Mouse (Mus musculus) midbrain, embryonic 15.5 days (tissue): ENCODE measurements around the gene Rpgrip1. TPM values are rescaled to one million over a fixed set of nuclear protein-coding genes. Genes with fewer than 3 reads are reported as not detected.
A peak's percentile ranks its signal among the peaks of the same experiment; 100 is the strongest.

Experiments used
- ATAC-seq: fragments of 200-750 bp; cut with Nextera tagmentation; replicated peaks from 2 replicates; pipeline ENCODE4 v1.8.0; 2017; ENCODE audit warnings: moderate TSS enrichment
- H3K27ac ChIP-seq: fragments of 300-500 bp; sonication (generic); 2 replicates; pipeline ENCODE4 v1.5.1; 2015; ENCODE audit warnings: mild to moderate bottlenecking, inconsistent platforms
- H3K27me3 ChIP-seq: fragments of 300-500 bp; sonication (generic); replicated peaks from 2 replicates; pipeline ENCODE4 v1.6.1; 2015; ENCODE audit warnings: inconsistent platforms
- H3K36me3 ChIP-seq: fragments of 300-500 bp; sonication (generic); replicated peaks from 2 replicates; pipeline ENCODE4 v1.6.1; 2015; ENCODE audit warnings: inconsistent platforms
- H3K4me1 ChIP-seq: fragments of 300-500 bp; sonication (generic); 2 replicates; pipeline ENCODE4 v1.6.1; 2015; ENCODE audit warnings: inconsistent platforms
- H3K4me2 ChIP-seq: fragments of 300-500 bp; sonication (generic); 2 replicates; pipeline ENCODE4 v1.6.1; 2015; ENCODE audit warnings: inconsistent platforms, mild to moderate bottlenecking, moderate library complexity
- H3K4me3 ChIP-seq: fragments of 300-500 bp; sonication (generic); 2 replicates; pipeline ENCODE4 v1.5.1; 2015; ENCODE audit warnings: mild to moderate bottlenecking, inconsistent platforms
- H3K9ac ChIP-seq: fragments of 300-500 bp; sonication (generic); 2 replicates; pipeline ENCODE4 v1.6.1; 2015; ENCODE audit warnings: mild to moderate bottlenecking, inconsistent platforms
- H3K9me3 ChIP-seq: fragments of 300-500 bp; sonication (generic); 2 replicates; pipeline ENCODE4 v1.6.1; 2016; ENCODE audit warnings: inconsistent platforms
- WGBS: fragments of 180-500 bp; shearing (Covaris S2); methylation state at CpG from one replicate; pipeline ENCODE4 v1.1.7; 2015; ENCODE audit warnings: mixed read lengths; 5-methylcytosine and 5-hydroxymethylcytosine counted together
- polyA plus RNA-seq: library from polyadenylated mRNA; unstranded; fragments of >200 nt; fragmentation: Nextera tagmentation; extraction: Ambion mirVana; gene quantifications from 2 replicates; pipeline ENCODE4 v1.2.1, GENCODE M21; 2015

The Rpgrip1 gene
- polyA plus RNA-seq, 1 experiment from 2014 or later, result 51.3 TPM

GRCm38 (mm10) chr14:52103474-52103855 lies 7.0 kb upstream of the Rpgrip1 start:
- peak overlapping the region; percentile 71 for H3K4me2 ChIP-seq
- H3K27ac ChIP-seq, result peak overlapping the region; percentile 96
- H3K4me3 ChIP-seq, result peak overlapping the region; percentile 81
- H3K27me3 ChIP-seq, result no peaks in the 10 kb centered on the region
- H3K9me3 ChIP-seq, result no peaks in the 10 kb centered on the region
- peak overlapping the region; percentile 92 for H3K9ac ChIP-seq
- peaks cover 42% of the 10 kb centered on the region for H3K4me1 ChIP-seq
- WGBS, result 0% methylated on average over 30 of the region's 30 CpGs
- ATAC-seq, result peak; percentile 60; the same call in 1 of the 2 replicates
- H3K36me3 ChIP-seq, result no peaks in the 10 kb centered on the region

DNA sequence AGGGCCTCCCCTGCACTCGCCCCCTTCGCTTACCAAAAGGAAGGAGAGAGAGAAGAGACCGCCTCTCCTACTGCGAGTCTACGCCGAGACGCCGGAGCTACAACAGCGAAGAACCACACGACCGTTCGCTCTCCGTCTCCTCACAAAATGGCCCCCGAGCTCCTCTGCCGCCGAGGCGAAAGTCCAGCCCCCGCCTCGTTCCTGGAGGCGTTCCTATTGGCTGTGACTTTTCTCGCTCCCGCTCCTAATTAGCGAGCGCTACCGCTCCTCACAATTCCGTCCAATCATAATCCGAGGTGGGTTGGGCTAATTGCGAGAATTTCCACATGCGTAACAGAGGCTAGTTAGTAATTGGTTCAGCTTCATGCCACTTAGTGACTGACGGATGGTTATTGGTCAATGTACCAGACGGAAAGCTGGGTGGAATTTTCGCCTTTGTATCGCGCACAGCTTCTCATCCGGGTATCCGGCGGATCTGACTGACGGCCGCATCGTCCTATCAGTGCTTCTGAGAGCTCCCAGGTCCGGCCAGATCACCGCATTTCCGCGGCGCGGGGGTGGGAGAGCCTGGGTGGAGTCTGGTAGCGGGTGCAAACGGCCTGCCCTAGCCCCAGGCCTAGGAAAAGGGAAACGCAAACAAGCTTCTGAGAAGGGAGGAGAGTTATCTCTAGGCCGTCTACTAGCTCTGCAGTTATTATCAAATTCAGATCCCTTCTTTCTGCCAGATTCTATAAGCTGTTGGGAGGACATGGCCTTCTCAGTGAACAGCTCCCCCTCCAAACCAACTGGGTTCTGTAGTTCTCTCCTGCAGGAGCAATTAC lies 6.4 kb upstream of the Rpgrip1 start, which contains the start of gene Hnrnpc:
Hnrnpc (minus strand) TSS at position 173 of the 821 bp plus-strand sequence.
- Histone ChIP-seq H3K36me3 (no peaks in the 10 kb centered on the region), H3K27me3 (no peaks in the 10 kb centered on the region), H3K4me2 (peak within 1 kb of the TSS; percentile 71), H3K27ac (peak within 1 kb of the TSS; percentile 96), H3K9me3 (no peaks in the 10 kb centered on the region), H3K9ac (peak within 1 kb of the TSS; percentile 92), H3K4me3 (peak within 1 kb of the TSS; percentile 81), H3K4me1 (peaks cover 37% of the 10 kb centered on the region)
- peak; percentile 99 for ATAC-seq
- under 1% methylated on average over 50 of the region's 50 CpGs for WGBS

DNA sequence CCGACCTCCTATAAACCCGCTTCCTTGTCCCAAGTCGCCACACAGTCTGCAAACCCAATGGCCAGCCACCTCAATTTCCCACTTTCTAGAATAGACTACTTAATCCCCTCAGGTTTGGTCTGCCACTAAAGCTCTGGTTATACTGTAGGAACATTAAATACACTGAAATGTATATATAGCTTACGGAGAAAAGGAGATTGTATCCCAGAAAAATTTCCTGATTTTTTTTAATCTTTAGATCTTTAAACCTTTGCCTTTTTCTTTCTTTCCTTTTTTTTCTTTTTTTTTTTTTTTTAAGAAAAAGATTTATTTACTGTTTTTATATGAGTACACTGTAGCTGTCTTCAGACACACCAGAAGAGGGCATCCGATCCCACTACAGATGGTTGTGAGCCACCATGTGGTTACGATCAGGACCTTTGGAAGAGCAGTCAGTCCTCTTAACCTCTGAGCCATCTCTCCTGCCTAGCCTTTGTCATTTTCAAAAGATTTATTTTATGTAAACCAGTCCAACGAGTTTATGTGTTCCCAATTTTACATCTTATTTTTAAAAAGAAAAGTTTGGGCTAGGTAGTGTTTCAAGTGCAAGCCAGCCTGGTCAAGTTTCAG lies 5.7 kb upstream of the Rpgrip1 start:
- H3K27ac ChIP-seq, result peak overlapping the region; percentile 92
- peaks cover 33% of the 10 kb centered on the region for H3K4me1 ChIP-seq
- WGBS, result 38% methylated on average over 7 of the region's 7 CpGs
- no peaks in the 10 kb centered on the region for H3K36me3 ChIP-seq
- H3K27me3 ChIP-seq, result no peaks in the 10 kb centered on the region
- H3K9me3 ChIP-seq, result no peaks in the 10 kb centered on the region
- H3K9ac ChIP-seq, result peak overlapping the region; percentile 53
- peak overlapping the region; percentile 59 for H3K4me2 ChIP-seq
- ATAC-seq, result no peak
- H3K4me3 ChIP-seq, result peak overlapping the region; percentile 42

GRCm38 (mm10) chr14:52105308-52105707 lies 5.2 kb upstream of the Rpgrip1 start:
- H3K27me3 ChIP-seq, result no peaks in the 10 kb centered on the region
- H3K4me3 ChIP-seq, result no peak overlapping the region
- ATAC-seq, result no peak
- H3K9me3 ChIP-seq, result no peaks in the 10 kb centered on the region
- no peak overlapping the region for H3K4me2 ChIP-seq
- H3K36me3 ChIP-seq, result no peaks in the 10 kb centered on the region
- peaks cover 28% of the 10 kb centered on the region for H3K4me1 ChIP-seq
- H3K27ac ChIP-seq, result no peak overlapping the region
- WGBS, result 92% methylated on average over 2 of the region's 2 CpGs
- H3K9ac ChIP-seq, result no peak overlapping the region

GRCm38 (mm10) chr14:52106741-52107140 lies 3.8 kb upstream of the Rpgrip1 start:
- H3K4me1 ChIP-seq, result peaks cover 15% of the 10 kb centered on the region
- no peaks in the 10 kb centered on the region for H3K9me3 ChIP-seq
- no peak overlapping the region for H3K4me2 ChIP-seq
- peak overlapping the region; percentile 17 for H3K27ac ChIP-seq
- 24% methylated on average over 10 of the region's 10 CpGs for WGBS
- H3K27me3 ChIP-seq, result no peaks in the 10 kb centered on the region
- H3K9ac ChIP-seq, result no peak overlapping the region
- H3K36me3 ChIP-seq, result no peaks in the 10 kb centered on the region
- no peak overlapping the region for H3K4me3 ChIP-seq
- no peak for ATAC-seq

DNA sequence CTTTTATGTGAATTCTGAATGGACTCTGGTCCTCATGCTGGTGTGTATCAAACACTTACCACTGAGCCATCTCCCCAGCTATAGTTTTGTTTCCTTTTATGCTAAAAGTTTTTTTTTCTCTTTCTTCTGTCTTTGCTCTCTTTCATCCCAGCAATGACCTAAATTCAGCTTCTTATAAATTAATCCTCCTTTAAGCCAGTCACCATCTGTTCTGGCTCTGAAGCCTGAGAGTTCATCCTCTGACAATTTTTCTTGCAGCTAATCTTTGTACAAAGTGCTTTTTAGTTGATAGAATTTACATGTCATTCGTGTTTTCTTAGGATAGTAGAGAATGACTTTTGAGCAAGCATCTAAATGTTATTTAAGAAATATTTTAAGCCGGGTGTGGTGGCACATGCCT lies 2.5 kb upstream of the Rpgrip1 start:
- 76% methylated on average over 2 of the region's 2 CpGs for WGBS

GRCm38 (mm10) chr14:52114101-52114500 lies 3.6 kb downstream of the Rpgrip1 start:
- Histone ChIP-seq H3K9me3 (no peaks in the 10 kb centered on the region), H3K4me2 (no peak overlapping the region), H3K4me1 (peaks cover 6% of the 10 kb centered on the region), H3K27me3 (no peaks in the 10 kb centered on the region), H3K9ac (no peak overlapping the region), H3K4me3 (no peak overlapping the region), H3K36me3 (no peaks in the 10 kb centered on the region), H3K27ac (no peak overlapping the region)
- 70% methylated on average over 1 of the region's 1 CpGs for WGBS
- ATAC-seq, result no peak

More for the DNA sequence above, 2.5 kb upstream of the Rpgrip1 start:
- ATAC-seq, result no peak
- no peak overlapping the region for H3K27ac ChIP-seq
- no peak overlapping the region for H3K4me2 ChIP-seq
- no peaks in the 10 kb centered on the region for H3K9me3 ChIP-seq
- H3K4me3 ChIP-seq, result no peak overlapping the region
- H3K4me1 ChIP-seq, result peaks cover 4% of the 10 kb centered on the region; the same call in 1 of the 2 replicates
- no peaks in the 10 kb centered on the region for H3K36me3 ChIP-seq
- H3K9ac ChIP-seq, result no peak overlapping the region
- H3K27me3 ChIP-seq, result no peaks in the 10 kb centered on the region

- Histone ChIP-seq H3K4me3 (no peak overlapping the region), H3K36me3 (no peaks in the 10 kb centered on the region), H3K27ac (no peak overlapping the region), H3K27me3 (no peaks in the 10 kb centered on the region), H3K9ac (no peak overlapping the region), H3K4me1 (peaks cover 12% of the 10 kb centered on the region), H3K4me2 (no peak overlapping the region), H3K9me3 (no peaks in the 10 kb centered on the region)
- ATAC-seq, result no peak
- 93% methylated on average over 5 of the region's 5 CpGs for WGBS
Observed at GRCm38 (mm10) chr14:52117241-52117640, 6.7 kb downstream of the Rpgrip1 start.

DNA sequence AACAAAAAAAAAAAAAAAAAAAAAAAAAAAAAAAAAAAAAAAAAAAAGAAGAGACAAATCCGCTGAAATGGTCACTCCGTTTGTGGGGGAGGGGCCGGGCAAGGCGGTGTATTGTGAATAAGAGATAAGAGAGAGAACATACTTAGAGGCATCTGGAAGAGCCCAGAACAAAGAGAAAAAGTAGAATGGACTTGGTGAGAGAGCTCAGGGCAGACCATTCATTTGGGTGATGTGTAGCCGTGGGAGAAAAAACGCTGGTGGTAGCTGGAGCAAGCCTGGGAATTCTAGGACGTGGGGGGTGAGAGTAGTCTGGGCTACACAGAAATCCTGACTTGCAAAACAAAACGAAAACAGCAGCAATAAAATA lies 7.9 kb downstream of the Rpgrip1 start:
- 13% methylated on average over 8 of the region's 8 CpGs for WGBS
- Histone ChIP-seq H3K4me3 (peak overlapping the region; percentile 56), H3K4me1 (peaks cover 12% of the 10 kb centered on the region), H3K27me3 (no peaks in the 10 kb centered on the region), H3K9ac (no peak overlapping the region; the same call in 1 of the 2 replicates), H3K36me3 (no peaks in the 10 kb centered on the region), H3K27ac (peak overlapping the region; percentile 87), H3K9me3 (no peaks in the 10 kb centered on the region), H3K4me2 (peak overlapping the region; percentile 97)
- ATAC-seq, result peak; percentile 61

DNA sequence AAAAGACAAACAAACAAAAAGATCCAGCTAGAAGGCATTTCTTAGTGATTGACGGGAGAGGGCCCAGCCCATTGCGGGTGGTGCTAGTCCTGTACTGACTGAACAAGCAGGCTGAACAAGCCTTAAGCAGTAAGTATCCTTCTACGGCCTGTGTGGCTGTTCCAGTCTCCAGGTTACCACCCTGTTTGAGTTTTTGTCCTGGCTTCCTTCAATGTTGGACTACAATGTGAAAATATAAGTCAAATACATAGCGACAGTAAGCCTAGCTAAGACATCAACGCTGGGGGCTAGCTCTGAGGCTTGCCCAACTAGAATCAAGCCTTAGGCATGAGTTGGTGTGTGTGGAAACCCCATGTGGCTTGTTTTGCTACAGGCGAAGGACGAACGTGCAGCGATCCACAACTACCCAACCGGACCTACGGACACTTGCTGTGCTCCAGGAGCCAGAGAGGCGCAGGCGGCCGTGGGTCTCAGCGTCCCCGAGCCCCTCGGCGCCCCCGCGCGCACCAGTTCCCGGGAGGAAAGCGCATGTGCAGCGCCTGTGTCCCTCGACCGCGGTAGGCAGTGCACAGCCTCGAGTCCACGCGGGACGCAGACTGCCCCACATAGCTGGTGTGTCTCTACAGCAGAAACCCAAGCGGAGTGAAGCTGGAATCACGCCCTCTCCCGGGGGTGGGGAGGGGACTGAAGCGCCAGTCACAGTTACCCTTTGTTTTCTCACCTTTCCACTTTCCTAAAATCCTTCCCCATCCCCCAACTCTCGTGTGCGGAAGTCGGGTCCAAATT lies 8.5 kb downstream of the Rpgrip1 start:
- Histone ChIP-seq H3K4me3 (peak overlapping the region; percentile 56), H3K9ac (peak overlapping the region; percentile 66), H3K27ac (peak overlapping the region; percentile 87), H3K4me2 (peak overlapping the region; percentile 97), H3K9me3 (no peaks in the 10 kb centered on the region), H3K36me3 (no peaks in the 10 kb centered on the region), H3K4me1 (peaks cover 12% of the 10 kb centered on the region), H3K27me3 (no peaks in the 10 kb centered on the region)
- ATAC-seq, result peak; percentile 93
- under 1% methylated on average over 38 of the region's 38 CpGs for WGBS

DNA sequence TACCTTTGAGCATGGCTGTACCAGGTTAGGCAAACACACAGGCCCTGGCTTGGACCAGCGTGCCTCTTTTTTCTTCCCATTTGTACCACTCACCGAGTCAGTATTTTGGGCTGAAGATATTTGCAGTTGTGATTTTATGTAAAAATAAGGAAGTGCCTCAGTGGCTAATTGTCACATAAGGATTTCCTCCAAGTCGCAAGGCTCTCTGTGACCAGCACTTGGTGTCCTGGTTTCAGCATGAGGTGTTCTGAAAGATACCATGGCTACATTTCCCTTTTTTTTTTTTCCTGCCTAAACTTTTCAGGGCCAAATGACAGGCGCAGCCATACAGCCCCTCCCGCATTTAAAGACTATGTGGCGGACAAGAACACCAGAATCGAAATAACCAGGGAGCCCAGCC lies 9.7 kb downstream of the Rpgrip1 start:
- Histone ChIP-seq H3K27me3 (no peaks in the 10 kb centered on the region), H3K36me3 (no peaks in the 10 kb centered on the region), H3K4me3 (peak overlapping the region; percentile 56; the same call in 1 of the 2 replicates), H3K27ac (peak overlapping the region; percentile 87; the same call in 1 of the 2 replicates), H3K4me1 (peaks cover 12% of the 10 kb centered on the region), H3K9me3 (no peaks in the 10 kb centered on the region), H3K4me2 (peak overlapping the region; percentile 97), H3K9ac (peak overlapping the region; percentile 11; the same call in 1 of the 2 replicates)
- WGBS, result 60% methylated on average over 7 of the region's 7 CpGs
- no peak for ATAC-seq

DNA sequence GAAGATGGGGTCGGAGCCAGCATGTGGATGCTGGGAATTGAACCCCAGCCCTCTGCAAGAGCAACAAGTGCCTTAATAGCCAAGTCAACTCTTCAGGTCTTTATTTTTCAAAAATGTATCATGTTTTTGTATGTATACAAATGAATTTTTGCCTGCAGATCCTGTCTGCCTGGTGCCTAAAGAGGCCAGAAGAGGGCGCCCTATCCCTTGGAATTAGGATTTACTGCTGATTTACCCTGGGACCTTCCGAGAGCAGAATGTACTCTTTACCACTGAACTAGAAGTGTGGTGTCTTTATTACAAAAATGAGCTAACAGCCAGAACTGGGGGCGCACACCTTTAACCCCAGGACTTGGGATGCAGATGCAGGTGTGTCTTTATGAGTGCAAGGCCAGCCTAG lies 13.4 kb downstream of the Rpgrip1 start:
- 18% methylated on average over 4 of the region's 4 CpGs for WGBS
- peaks cover 6% of the 10 kb centered on the region; the same call in 1 of the 2 replicates for H3K4me1 ChIP-seq
- H3K9ac ChIP-seq, result no peak overlapping the region
- no peak overlapping the region for H3K4me2 ChIP-seq
- H3K4me3 ChIP-seq, result no peak overlapping the region
- no peak overlapping the region for H3K27ac ChIP-seq
- no peaks in the 10 kb centered on the region for H3K36me3 ChIP-seq
- H3K9me3 ChIP-seq, result no peaks in the 10 kb centered on the region
- no peak for ATAC-seq
- no peaks in the 10 kb centered on the region for H3K27me3 ChIP-seq
